Mouse (Mus musculus) testis, adult 2 months (tissue): ENCODE measurements at regions not wholly inside any gene's neighbourhood (a gene's known extent, or its start where the extent isn't known, plus 50 kb on each side); places are given as distances from the start of the nearest gene placed in this dataset.

Experiments used
- H3K27ac ChIP-seq: fragments of 200-500 bp; 2 replicates; pipeline ENCODE4 v1.5.1; 2012; ENCODE audit warnings: low read depth, low read length; ENCODE audit not compliant: control insufficient read depth, insufficient read depth
- H3K27me3 ChIP-seq: fragments of 200-500 bp; 2 replicates; pipeline ENCODE4 v1.6.1; 2012; ENCODE audit warnings: mild to moderate bottlenecking, low read length, moderate library complexity; ENCODE audit not compliant: control insufficient read depth, insufficient read depth
- H3K36me3 ChIP-seq: fragments of 200-500 bp; 2 replicates; pipeline ENCODE4 v1.6.1; 2012; ENCODE audit warnings: mild to moderate bottlenecking, low read length; ENCODE audit not compliant: control insufficient read depth, insufficient read depth
- H3K4me1 ChIP-seq: fragments of 200-500 bp; 2 replicates; pipeline ENCODE4 v1.6.1; 2012; ENCODE audit warnings: low read length; ENCODE audit not compliant: control insufficient read depth, insufficient read depth
- H3K4me3 ChIP-seq: fragments of 200-500 bp; 2 replicates; pipeline ENCODE4 v1.5.1; 2012; ENCODE audit warnings: low read depth, mild to moderate bottlenecking, low read length, moderate library complexity, mixed read lengths; ENCODE audit not compliant: control insufficient read depth
- CTCF ChIP-seq: fragments of 200-500 bp; IDR thresholded peaks from 2 replicates; pipeline ENCODE4 v1.5.1; 2012; ENCODE audit warnings: low read depth, mild to moderate bottlenecking, inconsistent platforms, low read length, moderate library complexity; ENCODE audit not compliant: control insufficient read depth, insufficient read depth, insufficient replicate concordance
- POLR2A ChIP-seq: fragments of 200-500 bp; IDR thresholded peaks from 2 replicates; pipeline ENCODE4 v1.6.1; 2012; ENCODE audit warnings: low read depth, mild to moderate bottlenecking, inconsistent platforms, low read length, moderate library complexity; ENCODE audit not compliant: control insufficient read depth

- no peak overlapping the region for H3K27ac ChIP-seq
- no peak for TF ChIP-seq POLR2A
- TF ChIP-seq CTCF = no peak
- H3K4me3 ChIP-seq = no peak overlapping the region
These were observed 52.6 kb upstream of the Emx2 start for GRCm38 (mm10) chr19:59405616-59406015.

GRCm38 (mm10) chr19:59408094-59408493 is 50.1 kb upstream of the Emx2 start:
- TF ChIP-seq POLR2A (no peak), CTCF (no peak)
- Histone ChIP-seq H3K36me3 (no peaks in the 10 kb centered on the region), H3K4me1 (no peaks in the 10 kb centered on the region; the same call in 1 of the 2 replicates), H3K27me3 (no peaks in the 10 kb centered on the region), H3K27ac (no peak overlapping the region), H3K4me3 (peak overlapping the region; percentile 43; the same call in 1 of the 2 replicates)

More at GRCm38 (mm10) chr19:59405616-59406015, 52.6 kb upstream of the Emx2 start:
- no peaks in the 10 kb centered on the region; the same call in 1 of the 2 replicates for H3K4me1 ChIP-seq
- no peaks in the 10 kb centered on the region for H3K27me3 ChIP-seq
- H3K36me3 ChIP-seq = no peaks in the 10 kb centered on the region
